Mouse (Mus musculus) cortical plate, adult 2 months (tissue): ENCODE measurements around the gene Plagl1. TPM values are rescaled to one million over a fixed set of nuclear protein-coding genes. Genes with fewer than 3 reads are reported as not detected.

ENCODE experiments used
- H3K27ac ChIP-seq: fragments of 200-500 bp; 2 replicates; pipeline ENCODE4 v1.5.1; 2012; ENCODE audit warnings: low read length, control low read depth, inconsistent platforms; ENCODE audit not compliant: insufficient read depth
- H3K4me1 ChIP-seq: fragments of 200-500 bp; 2 replicates; pipeline ENCODE4 v1.6.1; 2011; ENCODE audit warnings: low read length; ENCODE audit not compliant: control insufficient read depth, insufficient read depth
- H3K4me3 ChIP-seq: fragments of 200-500 bp; 2 replicates; pipeline ENCODE4 v1.5.1; 2011; ENCODE audit warnings: mild to moderate bottlenecking, low read length, control low read depth; ENCODE audit not compliant: insufficient read depth
- CTCF ChIP-seq: fragments of 200-500 bp; IDR thresholded peaks from 2 replicates; pipeline ENCODE4 v1.5.1; 2011; ENCODE audit warnings: mild to moderate bottlenecking, control low read depth, low read length; ENCODE audit not compliant: insufficient read depth; ENCODE audit errors: extremely low read depth
- POLR2A ChIP-seq: fragments of 200-500 bp; IDR thresholded peaks from 2 replicates; pipeline ENCODE4 v1.6.1; 2011; ENCODE audit warnings: mild to moderate bottlenecking, low read length, control low read depth; ENCODE audit not compliant: insufficient read depth; ENCODE audit errors: extremely low read depth
- polyA plus RNA-seq: library from polyadenylated mRNA; depleted of rRNA; stranded (reverse); fragments of >200 nt; gene quantifications from 2 replicates; pipeline ENCODE4 v1.2.3, GENCODE M21; 2012

Gene Plagl1
- polyA plus RNA-seq, 1 experiment, result 18.4 TPM

DNA sequence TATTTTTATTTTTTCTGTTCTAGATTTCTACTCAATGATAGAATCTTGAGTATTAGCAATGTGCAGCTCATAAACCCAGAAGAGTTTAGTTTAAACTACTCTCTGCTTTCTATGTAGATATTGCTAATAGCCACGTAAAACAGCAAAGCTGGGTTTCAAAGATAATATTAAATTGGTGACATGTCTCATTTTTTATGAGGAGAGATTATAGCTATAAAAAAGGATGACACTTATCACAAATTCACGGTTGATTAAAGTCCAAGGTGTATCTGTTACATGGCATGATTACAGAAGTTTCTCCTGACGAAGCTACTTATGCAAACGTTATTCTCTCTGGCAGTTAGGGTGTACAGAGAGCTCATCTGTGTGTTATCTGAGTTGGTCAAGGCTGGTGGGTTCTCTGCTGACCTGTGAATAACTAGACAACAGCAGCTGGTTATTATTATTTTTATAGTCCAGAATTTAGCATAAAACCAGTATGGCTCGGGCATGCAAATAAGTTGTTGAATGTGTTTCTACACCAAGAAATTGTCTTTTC lies 20.6 kb upstream of the Plagl1 start:
- Histone ChIP-seq H3K4me1 (no peaks in the 10 kb centered on the region), H3K4me3 (no peak overlapping the region), H3K27ac (no peak overlapping the region)
- TF ChIP-seq POLR2A, result no peak
- TF ChIP-seq CTCF, result no peak

- H3K4me3 ChIP-seq, result no peak overlapping the region
- TF ChIP-seq POLR2A (no peak), CTCF (no peak)
- no peak overlapping the region for H3K27ac ChIP-seq
- H3K4me1 ChIP-seq, result no peaks in the 10 kb centered on the region
Measured at GRCm38 (mm10) chr10:13044659-13045058, 15.6 kb upstream of the Plagl1 start.

DNA sequence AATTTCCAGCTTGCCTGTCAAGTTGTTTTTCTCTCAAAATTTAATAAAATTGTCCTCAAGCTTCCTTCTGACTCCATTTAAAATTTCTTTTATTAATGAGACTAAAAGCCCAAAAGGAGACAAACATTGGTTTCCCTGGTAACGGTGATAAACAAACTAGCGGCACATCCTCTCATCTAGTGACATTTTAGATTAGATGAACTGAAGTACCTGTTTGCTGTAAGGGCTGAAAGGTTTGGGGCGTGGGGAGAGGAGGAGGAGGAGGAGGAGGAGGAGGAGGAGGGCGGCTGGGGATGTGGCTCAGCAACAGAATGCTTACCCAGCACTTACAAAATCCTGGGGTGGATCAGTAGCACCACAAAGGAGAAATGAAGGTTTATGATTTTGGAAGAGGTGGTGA lies 12.5 kb upstream of the Plagl1 start:
- Histone ChIP-seq H3K27ac (no peak overlapping the region), H3K4me1 (no peaks in the 10 kb centered on the region), H3K4me3 (no peak overlapping the region)
- TF ChIP-seq CTCF (no peak), POLR2A (no peak)

GRCm38 (mm10) chr10:13056863-13057381 lies 3.4 kb upstream of the Plagl1 start:
- Histone ChIP-seq H3K27ac (no peak overlapping the region), H3K4me1 (no peaks in the 10 kb centered on the region), H3K4me3 (no peak overlapping the region)
- TF ChIP-seq POLR2A (no peak), CTCF (no peak)

- no peak overlapping the region for H3K4me3 ChIP-seq
- no peaks in the 10 kb centered on the region for H3K4me1 ChIP-seq
- H3K27ac ChIP-seq, result no peak overlapping the region
- TF ChIP-seq CTCF, result no peak
- TF ChIP-seq POLR2A, result no peak
Measured at GRCm38 (mm10) chr10:13060821-13061671, 742 bp downstream of the Plagl1 start.

- no peak overlapping the region for H3K4me3 ChIP-seq
- TF ChIP-seq CTCF (no peak), POLR2A (no peak)
- no peak overlapping the region for H3K27ac ChIP-seq
- H3K4me1 ChIP-seq, result no peaks in the 10 kb centered on the region
Measured at GRCm38 (mm10) chr10:13062373-13062772, 2.1 kb downstream of the Plagl1 start.

GRCm38 (mm10) chr10:13063457-13063856 lies 3.2 kb downstream of the Plagl1 start:
- Histone ChIP-seq H3K4me3 (no peak overlapping the region), H3K4me1 (no peaks in the 10 kb centered on the region), H3K27ac (no peak overlapping the region)
- TF ChIP-seq POLR2A, result no peak
- no peak for TF ChIP-seq CTCF

GRCm38 (mm10) chr10:13065129-13065752 lies 4.9 kb downstream of the Plagl1 start:
- no peaks in the 10 kb centered on the region for H3K4me1 ChIP-seq
- no peak overlapping the region for H3K27ac ChIP-seq
- no peak overlapping the region for H3K4me3 ChIP-seq
- TF ChIP-seq POLR2A, result no peak
- TF ChIP-seq CTCF, result no peak

- Histone ChIP-seq H3K4me3 (no peak overlapping the region), H3K27ac (no peak overlapping the region), H3K4me1 (no peaks in the 10 kb centered on the region)
- no peak for TF ChIP-seq POLR2A
Measured at GRCm38 (mm10) chr10:13071031-13071430, 10.7 kb downstream of the Plagl1 start.
